Mouse (Mus musculus) lung, postnatal 0 days (tissue): Measurements from ENCODE around the gene Grik4. TPM values are rescaled to one million over a fixed set of nuclear protein-coding genes. Genes with fewer than 3 reads are reported as not detected.

Source experiments
- ATAC-seq: fragments of 200-750 bp; cut with Nextera tagmentation; 2 replicates; pipeline ENCODE4 v1.8.0; 2017; ENCODE audit warnings: moderate library complexity
- DNase-seq: peaks from one replicate; pipeline ENCODE4 v3.0.0-alpha.2; 2016; ENCODE audit warnings: low spot score
- H3K27ac ChIP-seq: fragments of 300-500 bp; sonication (generic); 2 replicates; pipeline ENCODE4 v1.5.1; 2014; ENCODE audit warnings: antibody characterized with exemption, mild to moderate bottlenecking, low read length, mixed read lengths
- H3K27me3 ChIP-seq: fragments of 300-500 bp; sonication (generic); replicated peaks from 2 replicates; pipeline ENCODE4 v1.6.1; 2014; ENCODE audit warnings: low read length, mixed read lengths; ENCODE audit not compliant: insufficient read depth
- H3K36me3 ChIP-seq: fragments of 300-500 bp; sonication (generic); 2 replicates; pipeline ENCODE4 v1.6.1; 2014; ENCODE audit warnings: low read length, mixed read lengths; ENCODE audit not compliant: insufficient read depth
- H3K4me1 ChIP-seq: fragments of 300-500 bp; sonication (generic); 2 replicates; pipeline ENCODE4 v1.6.1; 2014; ENCODE audit warnings: antibody characterized with exemption, low read depth, low read length, mixed read lengths; ENCODE audit not compliant: insufficient read depth
- H3K4me2 ChIP-seq: fragments of 300-500 bp; sonication (generic); replicated peaks from 2 replicates; pipeline ENCODE4 v1.6.1; 2014; ENCODE audit warnings: low read depth, mild to moderate bottlenecking, low read length, moderate library complexity, mixed read lengths
- H3K4me3 ChIP-seq: fragments of 300-500 bp; sonication (generic); 2 replicates; pipeline ENCODE4 v1.5.1; 2014; ENCODE audit warnings: low read depth, low read length
- H3K9ac ChIP-seq: fragments of 300-500 bp; sonication (generic); replicated peaks from 2 replicates; pipeline ENCODE4 v1.6.1; 2014; ENCODE audit warnings: low read depth, mild to moderate bottlenecking
- H3K9me3 ChIP-seq: fragments of 300-500 bp; sonication (generic); 2 replicates; pipeline ENCODE4 v1.6.1; 2016; ENCODE audit warnings: low read length, mixed read lengths
- CTCF ChIP-seq: IDR thresholded peaks from 2 replicates; pipeline ENCODE4 v1.5.1; 2016; ENCODE audit warnings: antibody characterized with exemption, mild to moderate bottlenecking
- EP300 ChIP-seq: IDR thresholded peaks from 2 replicates; pipeline ENCODE4 v1.6.1; 2016; ENCODE audit warnings: antibody characterized with exemption, mild to moderate bottlenecking, control low read depth
- WGBS: fragments of 180-500 bp; shearing (Covaris S2); extraction: QIAGEN DNeasy Blood & Tissue Kit; methylation state at CpG from one replicate; pipeline ENCODE4 v1.1.7; 2014; 5-methylcytosine and 5-hydroxymethylcytosine counted together
- polyA plus RNA-seq: library from polyadenylated mRNA; unstranded; fragments of >200 nt; fragmentation: Nextera tagmentation; extraction: Ambion mirVana; gene quantifications from 2 replicates; pipeline ENCODE4 v1.2.1, GENCODE M21; 2015

Grik4 gene
- polyA plus RNA-seq, 1 experiment from 2014 or later, result 0.47 TPM

DNA sequence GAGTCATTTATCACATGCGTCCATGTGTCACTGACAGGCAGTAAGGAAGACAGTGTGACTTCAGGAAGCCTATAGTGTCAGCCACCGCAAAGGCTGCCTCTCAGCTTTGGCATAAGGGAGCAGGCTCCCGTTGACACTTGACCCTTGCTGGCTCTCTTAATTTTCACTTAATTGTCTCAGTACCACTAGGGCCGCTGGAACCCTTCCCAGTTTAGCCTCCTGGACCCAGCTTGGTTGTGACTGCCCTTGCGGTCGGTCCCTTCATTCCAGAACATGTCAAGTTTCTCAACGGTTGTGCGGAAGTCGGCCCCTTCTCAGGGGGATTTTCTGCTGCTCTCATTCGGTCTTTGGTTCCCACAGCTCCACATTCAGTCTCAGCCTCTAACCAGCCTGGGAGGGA, 307.8 kb downstream of the Grik4 start:
- Histone ChIP-seq H3K4me2 (no peak overlapping the region), H3K27me3 (no peaks in the 10 kb centered on the region), H3K9ac (no peak overlapping the region), H3K9me3 (no peaks in the 10 kb centered on the region), H3K4me3 (no peak overlapping the region), H3K27ac (no peak overlapping the region), H3K4me1 (no peaks in the 10 kb centered on the region), H3K36me3 (no peaks in the 10 kb centered on the region)
- DNase-seq, result no peak
- TF ChIP-seq EP300, result no peak
- TF ChIP-seq CTCF, result no peak
- ATAC-seq, result no peak
- WGBS, result 65% methylated on average over 10 of the region's 10 CpGs

DNA sequence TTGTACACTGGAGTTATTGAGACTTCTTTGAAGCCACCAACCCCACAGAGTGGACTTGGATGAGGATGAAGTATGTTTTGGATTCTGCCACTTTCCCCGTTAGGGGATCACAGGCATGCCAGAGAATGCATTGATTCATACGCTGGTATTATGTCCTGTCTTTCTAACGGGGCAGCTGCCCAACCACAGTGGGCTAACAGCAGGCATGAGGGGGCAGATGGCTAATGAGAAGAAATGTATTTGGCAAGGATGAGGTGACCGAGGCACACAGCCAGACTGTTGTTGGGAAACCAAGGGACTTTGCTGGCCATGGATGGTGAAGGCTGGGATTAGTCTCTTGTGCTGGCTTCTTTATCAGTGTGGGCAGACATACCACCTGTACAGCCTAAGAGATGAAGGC, 312.8 kb downstream of the Grik4 start:
- Histone ChIP-seq H3K4me3 (no peak overlapping the region), H3K9ac (no peak overlapping the region), H3K36me3 (no peaks in the 10 kb centered on the region), H3K27ac (no peak overlapping the region), H3K4me2 (no peak overlapping the region), H3K4me1 (no peaks in the 10 kb centered on the region), H3K9me3 (no peaks in the 10 kb centered on the region), H3K27me3 (no peaks in the 10 kb centered on the region)
- WGBS, result 79% methylated on average over 4 of the region's 4 CpGs
- DNase-seq, result no peak
- ATAC-seq, result no peak
- no peak for TF ChIP-seq CTCF
- TF ChIP-seq EP300, result no peak

DNA sequence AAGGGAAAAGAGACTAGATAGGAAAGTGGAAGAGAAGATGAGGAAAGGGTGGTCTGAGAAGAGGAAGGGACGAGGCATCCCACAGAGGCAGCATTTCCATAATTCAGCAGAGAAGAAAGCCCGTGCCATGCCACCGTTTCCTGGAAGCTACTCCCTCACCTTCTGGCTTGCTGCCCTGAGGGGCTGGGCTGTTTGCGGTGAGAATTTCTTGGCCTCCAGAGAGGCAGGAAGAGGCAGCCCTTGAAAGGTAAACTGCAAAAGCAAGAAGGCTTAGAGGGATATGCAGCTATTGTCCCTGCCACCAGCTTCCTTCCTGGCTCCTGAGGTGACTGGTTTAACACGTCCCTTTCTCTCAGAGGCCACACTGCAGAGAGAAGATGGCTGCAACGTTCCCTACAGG, 316.7 kb downstream of the Grik4 start:
- ATAC-seq, result no peak
- peak; percentile 39 for DNase-seq
- no peak for TF ChIP-seq CTCF
- TF ChIP-seq EP300, result no peak
- Histone ChIP-seq H3K9me3 (no peaks in the 10 kb centered on the region), H3K4me3 (no peak overlapping the region), H3K4me1 (no peaks in the 10 kb centered on the region), H3K27ac (no peak overlapping the region), H3K27me3 (no peaks in the 10 kb centered on the region), H3K36me3 (no peaks in the 10 kb centered on the region), H3K9ac (no peak overlapping the region), H3K4me2 (no peak overlapping the region)
- 15% methylated on average over 6 of the region's 6 CpGs for WGBS

DNA sequence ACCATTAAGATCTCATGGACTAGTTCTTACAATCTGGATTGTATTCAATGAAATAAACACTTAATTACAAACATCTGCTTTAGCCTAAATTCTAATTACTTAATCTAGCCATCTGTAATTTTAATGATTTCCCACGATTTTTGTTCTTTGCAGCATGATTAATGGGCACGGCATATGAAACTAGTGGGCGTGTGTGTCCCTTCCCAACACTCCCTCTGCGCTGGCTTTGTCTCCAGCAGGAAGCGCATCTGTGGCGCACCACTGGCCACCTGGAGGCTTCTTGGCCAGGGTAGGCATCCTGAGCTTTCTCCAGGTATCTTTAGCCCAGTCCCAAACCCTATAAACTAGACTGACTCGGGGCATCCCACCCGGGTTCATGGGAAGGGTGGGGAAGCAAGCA, 317.1 kb downstream of the Grik4 start:
- Histone ChIP-seq H3K4me1 (no peaks in the 10 kb centered on the region), H3K9ac (no peak overlapping the region), H3K9me3 (no peaks in the 10 kb centered on the region), H3K4me3 (no peak overlapping the region), H3K36me3 (no peaks in the 10 kb centered on the region), H3K4me2 (no peak overlapping the region), H3K27ac (no peak overlapping the region), H3K27me3 (no peaks in the 10 kb centered on the region)
- 65% methylated on average over 8 of the region's 8 CpGs for WGBS
- no peak for DNase-seq
- TF ChIP-seq EP300, result no peak
- no peak for ATAC-seq

DNA sequence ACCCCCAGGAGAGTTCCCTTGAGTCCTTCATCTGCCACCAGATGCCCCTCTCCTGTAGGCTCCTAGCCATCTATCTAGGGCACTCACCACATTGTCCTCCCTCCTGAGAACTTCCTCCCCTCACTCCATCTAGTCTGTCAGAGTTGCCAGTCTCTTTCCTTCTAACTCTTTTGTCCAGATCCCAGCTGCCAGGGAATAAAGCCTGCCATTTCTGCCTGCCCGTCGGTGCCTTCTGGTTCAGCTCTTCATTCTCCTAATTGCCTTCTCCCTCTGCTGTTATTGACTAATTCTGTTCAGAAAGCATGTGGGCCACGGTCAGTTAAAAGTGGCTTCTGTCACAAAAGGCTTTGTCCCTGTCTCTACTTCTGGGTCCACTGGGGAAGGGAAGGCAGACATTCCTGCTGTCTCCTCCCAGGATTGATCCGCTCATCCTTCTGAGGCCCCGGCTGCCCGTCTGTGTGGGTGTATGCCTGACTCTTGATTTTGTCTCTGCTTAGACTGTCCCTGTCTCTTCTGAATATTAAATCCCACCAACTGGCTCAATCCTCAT, 318.0 kb downstream of the Grik4 start:
- Histone ChIP-seq H3K4me1 (no peaks in the 10 kb centered on the region), H3K4me3 (no peak overlapping the region), H3K27ac (no peak overlapping the region), H3K9ac (no peak overlapping the region), H3K4me2 (no peak overlapping the region), H3K27me3 (no peaks in the 10 kb centered on the region), H3K36me3 (no peaks in the 10 kb centered on the region), H3K9me3 (no peaks in the 10 kb centered on the region)
- WGBS, result 66% methylated on average over 6 of the region's 6 CpGs
- no peak for ATAC-seq
- no peak for TF ChIP-seq EP300
- no peak for TF ChIP-seq CTCF
- DNase-seq, result no peak

DNA sequence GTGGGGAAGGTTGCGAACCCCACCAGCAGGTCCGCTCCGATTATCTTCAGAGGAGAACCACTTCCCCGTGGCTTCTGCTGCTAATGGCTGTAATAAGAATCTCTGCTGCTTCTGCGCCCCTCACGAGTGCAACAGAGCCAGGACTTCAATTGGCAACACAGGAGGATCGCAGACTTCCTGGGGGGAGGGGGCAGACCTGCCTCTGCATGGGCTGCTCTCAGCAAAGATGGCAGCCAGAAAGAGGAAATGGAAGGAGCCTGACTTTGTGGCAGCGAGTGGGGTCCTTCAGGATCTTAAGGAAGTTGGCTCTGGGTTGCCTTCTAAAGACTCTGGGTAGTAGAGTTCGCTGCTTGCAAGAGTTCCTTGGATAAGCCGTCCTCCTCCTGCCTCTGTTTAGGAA, 329.9 kb downstream of the Grik4 start:
- no peak for DNase-seq

DNA sequence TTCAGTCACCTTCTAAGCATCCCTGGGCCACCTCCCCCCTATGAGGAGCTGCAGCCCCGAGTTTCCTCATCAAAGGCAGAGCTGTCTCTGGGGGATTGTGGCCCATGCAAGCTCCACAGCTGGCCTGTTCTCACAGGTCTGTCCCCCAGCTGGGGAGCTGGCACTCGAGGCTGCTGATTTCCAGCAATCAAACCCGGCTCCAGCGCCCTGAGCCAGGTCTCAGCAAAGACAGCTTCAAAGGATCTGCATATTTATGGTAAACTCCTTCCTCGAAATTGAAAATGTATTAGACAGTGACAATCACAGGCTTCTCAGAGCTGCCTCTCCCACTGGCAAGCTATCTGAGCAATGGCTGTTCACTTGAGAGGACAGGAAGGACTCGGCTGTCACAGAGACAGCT, 330.5 kb downstream of the Grik4 start:
- DNase-seq (no peak), ATAC-seq (no peak)
- TF ChIP-seq CTCF (no peak), EP300 (no peak)
- H3K4me1 ChIP-seq, result no peaks in the 10 kb centered on the region
- no peak overlapping the region for H3K27ac ChIP-seq
- H3K9me3 ChIP-seq, result no peaks in the 10 kb centered on the region
- no peaks in the 10 kb centered on the region for H3K36me3 ChIP-seq
- H3K4me2 ChIP-seq, result no peak overlapping the region
- H3K9ac ChIP-seq, result no peak overlapping the region
- 52% methylated on average over 6 of the region's 6 CpGs for WGBS
- H3K27me3 ChIP-seq, result no peaks in the 10 kb centered on the region
- H3K4me3 ChIP-seq, result no peak overlapping the region

More for the DNA sequence above, 329.9 kb downstream of the Grik4 start:
- Histone ChIP-seq H3K9me3 (no peaks in the 10 kb centered on the region), H3K4me1 (no peaks in the 10 kb centered on the region), H3K4me3 (no peak overlapping the region), H3K9ac (no peak overlapping the region), H3K27ac (no peak overlapping the region), H3K36me3 (no peaks in the 10 kb centered on the region), H3K4me2 (no peak overlapping the region), H3K27me3 (no peaks in the 10 kb centered on the region)
- ATAC-seq, result no peak
- TF ChIP-seq EP300 (no peak), CTCF (no peak)
- WGBS, result 61% methylated on average over 10 of the region's 10 CpGs
